Mouse (Mus musculus) hindbrain, embryonic 10.5 days (tissue): ENCODE measurements around the gene Kazn. TPM values are rescaled to one million over a fixed set of nuclear protein-coding genes. Genes with fewer than 3 reads are reported as not detected.

ENCODE experiments used
- DNase-seq: peaks from one replicate; pipeline ENCODE4 v3.0.0-alpha.2; 2017; ENCODE audit warnings: low spot score
- H3K27ac ChIP-seq: fragments of 300-500 bp; sonication (generic); 2 replicates; pipeline ENCODE4 v1.5.1; 2016; ENCODE audit warnings: mild to moderate bottlenecking, moderate library complexity
- H3K27me3 ChIP-seq: fragments of 300-500 bp; sonication (generic); 2 replicates; pipeline ENCODE4 v1.6.1; 2016; ENCODE audit warnings: mild to moderate bottlenecking; ENCODE audit not compliant: poor library complexity, insufficient read depth, severe bottlenecking
- H3K36me3 ChIP-seq: fragments of 300-500 bp; sonication (generic); 2 replicates; pipeline ENCODE4 v1.6.1; 2016; ENCODE audit warnings: mild to moderate bottlenecking, moderate library complexity
- H3K4me1 ChIP-seq: fragments of 300-500 bp; sonication (generic); replicated peaks from 2 replicates; pipeline ENCODE4 v1.6.1; 2016; ENCODE audit warnings: mild to moderate bottlenecking
- H3K4me3 ChIP-seq: fragments of 300-500 bp; sonication (generic); 2 replicates; pipeline ENCODE4 v1.5.1; 2016; ENCODE audit warnings: mild to moderate bottlenecking, moderate library complexity
- H3K9me3 ChIP-seq: fragments of 300-500 bp; sonication (generic); 2 replicates; pipeline ENCODE4 v1.6.1; 2016; ENCODE audit warnings: mild to moderate bottlenecking, moderate library complexity
- WGBS: fragments of 180-500 bp; shearing (Covaris S2); methylation state at CpG from one replicate; pipeline ENCODE4 v1.1.7; 2016; 5-methylcytosine and 5-hydroxymethylcytosine counted together
- polyA plus RNA-seq: library from polyadenylated mRNA; unstranded; fragments of >200 nt; fragmentation: Nextera tagmentation; extraction: Ambion mirVana; gene quantifications from 2 replicates; pipeline ENCODE4 v1.2.1, GENCODE M21; 2016

Gene Kazn
- polyA plus RNA-seq, 1 experiment from 2014 or later: 14.3 TPM

DNA sequence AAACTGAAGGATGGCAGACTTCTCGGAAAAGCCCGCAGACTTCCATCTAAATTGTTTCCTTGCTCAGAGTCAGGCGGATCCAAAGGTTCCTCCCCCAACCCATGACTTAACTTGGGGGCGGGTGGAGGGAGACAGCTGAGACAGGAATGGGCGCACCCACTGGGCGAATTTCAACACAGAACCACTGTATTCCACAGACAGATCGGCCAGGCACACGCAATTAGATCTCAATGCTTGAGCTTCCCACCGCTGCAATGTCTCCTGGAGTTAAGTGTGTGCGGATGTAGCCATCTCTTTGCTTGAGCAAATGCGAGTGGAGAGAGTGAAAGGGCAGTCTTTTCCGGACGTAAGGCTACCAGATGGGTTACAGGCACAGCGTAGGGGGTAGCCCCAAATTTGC, 1.2 kb downstream of the Kazn start:
- DNase-seq: no peak
- peaks cover 14% of the 10 kb centered on the region for H3K27me3 ChIP-seq
- no peaks in the 10 kb centered on the region for H3K9me3 ChIP-seq
- WGBS: 26% methylated on average over 14 of the region's 14 CpGs
- peak overlapping the region; percentile 82 for H3K4me3 ChIP-seq
- H3K4me1 ChIP-seq: peaks cover 54% of the 10 kb centered on the region
- no peaks in the 10 kb centered on the region for H3K36me3 ChIP-seq
- peak overlapping the region; percentile 88; the same call in 1 of the 2 replicates for H3K27ac ChIP-seq

DNA sequence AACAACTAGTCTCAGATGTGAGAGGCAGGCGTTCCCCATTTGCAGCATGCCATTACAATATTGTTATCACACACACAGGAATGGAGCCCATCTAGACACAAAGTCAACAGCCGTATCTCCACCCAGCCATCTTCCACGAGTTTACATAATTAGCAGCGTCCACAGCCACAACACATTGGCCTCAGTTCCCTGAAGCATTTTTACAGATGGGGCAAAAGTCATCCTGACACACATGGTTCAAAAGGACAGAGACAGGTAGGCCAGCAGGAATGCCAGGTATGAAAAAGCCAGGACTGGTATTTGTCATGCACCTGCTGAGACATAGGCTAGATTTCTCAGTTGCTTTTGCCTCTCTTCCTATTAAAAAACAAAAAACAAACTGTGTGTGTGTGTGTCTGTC, 2.5 kb downstream of the Kazn start:
- Histone ChIP-seq H3K27ac (no peak overlapping the region), H3K4me3 (no peak overlapping the region), H3K27me3 (peaks cover 14% of the 10 kb centered on the region), H3K36me3 (no peaks in the 10 kb centered on the region), H3K9me3 (no peaks in the 10 kb centered on the region), H3K4me1 (peaks cover 61% of the 10 kb centered on the region)
- DNase-seq: no peak
- WGBS: 88% methylated on average over 4 of the region's 4 CpGs

DNA sequence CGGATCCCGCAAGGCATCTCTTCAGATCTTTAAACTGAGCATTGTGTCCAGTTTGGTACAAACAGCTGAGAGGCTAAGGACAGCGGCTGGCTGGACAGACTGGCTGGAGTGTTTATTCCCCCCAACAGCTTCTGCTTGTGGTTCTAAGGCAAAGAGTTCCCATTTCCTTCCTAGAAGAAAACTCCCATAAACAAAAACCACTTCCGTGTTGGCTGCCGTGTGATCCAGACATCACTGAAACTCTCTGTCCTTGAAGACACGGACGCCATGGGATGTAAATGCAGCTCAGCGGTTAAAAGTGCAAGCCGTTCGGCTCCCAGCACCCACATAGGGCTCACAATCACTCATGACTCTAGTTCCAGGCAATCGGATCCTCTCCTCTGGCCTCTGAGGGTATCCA, 3.8 kb downstream of the Kazn start:
- WGBS: 84% methylated on average over 11 of the region's 11 CpGs
- peaks cover 55% of the 10 kb centered on the region for H3K4me1 ChIP-seq
- H3K36me3 ChIP-seq: no peaks in the 10 kb centered on the region
- no peak overlapping the region for H3K27ac ChIP-seq
- H3K4me3 ChIP-seq: no peak overlapping the region
- DNase-seq: no peak
- no peaks in the 10 kb centered on the region for H3K9me3 ChIP-seq
- H3K27me3 ChIP-seq: peaks cover 14% of the 10 kb centered on the region

DNA sequence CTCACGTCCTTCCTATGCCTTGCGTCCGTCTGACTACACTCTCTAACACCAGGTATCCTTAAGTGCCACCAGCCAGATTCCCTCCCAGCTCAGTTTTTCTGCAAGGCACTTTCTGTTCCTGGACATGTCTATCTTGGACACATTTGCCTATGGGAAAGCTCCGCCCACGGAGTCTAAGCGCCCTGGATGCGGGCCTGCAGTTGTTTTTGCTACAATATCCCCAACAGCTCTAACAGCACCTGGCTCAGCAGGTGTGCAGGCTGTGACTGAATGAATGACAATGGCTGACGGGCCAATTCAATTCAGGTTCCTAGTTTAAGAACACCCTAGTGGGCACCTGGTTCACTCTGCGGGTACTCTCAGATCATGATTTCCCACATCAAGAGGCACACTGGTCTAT, 4.4 kb downstream of the Kazn start:
- no peaks in the 10 kb centered on the region for H3K9me3 ChIP-seq
- H3K36me3 ChIP-seq: no peaks in the 10 kb centered on the region
- WGBS: 62% methylated on average over 9 of the region's 9 CpGs
- H3K27ac ChIP-seq: no peak overlapping the region
- H3K27me3 ChIP-seq: peaks cover 14% of the 10 kb centered on the region
- DNase-seq: no peak
- H3K4me3 ChIP-seq: no peak overlapping the region
- H3K4me1 ChIP-seq: peaks cover 55% of the 10 kb centered on the region

DNA sequence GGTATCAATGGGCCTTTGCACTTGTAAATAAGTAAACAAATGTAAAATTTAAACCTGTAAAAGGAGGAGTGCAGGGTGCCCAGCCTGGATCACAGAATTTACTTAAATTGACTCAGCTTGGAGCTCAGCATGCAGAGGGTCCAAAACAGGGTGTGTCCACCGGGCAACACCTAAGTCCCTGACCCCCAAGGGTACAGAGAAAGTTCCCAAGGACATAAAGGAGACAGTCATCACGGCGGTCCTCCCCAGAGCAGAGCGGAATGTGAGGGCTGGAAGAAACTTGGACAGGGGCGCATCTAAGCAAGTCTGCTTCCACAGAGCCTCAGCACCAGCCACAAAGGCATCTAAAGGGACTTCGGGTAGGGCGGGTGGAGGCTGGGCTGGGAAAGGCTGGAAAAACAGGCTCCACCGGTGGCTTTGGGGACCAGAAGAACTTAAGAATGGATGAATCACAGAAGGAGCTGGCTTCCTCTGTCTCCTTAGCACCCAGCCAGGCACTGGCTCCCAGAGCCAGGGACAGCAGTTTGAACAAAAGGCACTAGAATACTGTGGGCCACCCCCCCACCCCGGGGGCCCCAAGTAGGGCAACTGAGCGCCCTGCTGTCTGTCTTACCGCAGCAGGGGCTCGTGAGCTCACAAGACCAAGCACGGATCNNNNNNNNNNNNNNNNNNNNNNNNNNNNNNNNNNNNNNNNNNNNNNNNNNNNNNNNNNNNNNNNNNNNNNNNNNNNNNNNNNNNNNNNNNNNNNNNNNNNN, 10.2 kb downstream of the Kazn start:
- Histone ChIP-seq H3K4me3 (no peak overlapping the region), H3K36me3 (no peaks in the 10 kb centered on the region), H3K9me3 (no peaks in the 10 kb centered on the region), H3K4me1 (peaks cover 48% of the 10 kb centered on the region), H3K27ac (peak overlapping the region; percentile 72), H3K27me3 (no peaks in the 10 kb centered on the region)
- DNase-seq: no peak
- 39% methylated on average over 13 of the region's 13 CpGs for WGBS

GRCm38 (mm10) chr4:142223898-142224645, 15.1 kb downstream of the Kazn start:
- H3K4me1 ChIP-seq: peaks cover 61% of the 10 kb centered on the region
- no peaks in the 10 kb centered on the region for H3K36me3 ChIP-seq

DNA sequence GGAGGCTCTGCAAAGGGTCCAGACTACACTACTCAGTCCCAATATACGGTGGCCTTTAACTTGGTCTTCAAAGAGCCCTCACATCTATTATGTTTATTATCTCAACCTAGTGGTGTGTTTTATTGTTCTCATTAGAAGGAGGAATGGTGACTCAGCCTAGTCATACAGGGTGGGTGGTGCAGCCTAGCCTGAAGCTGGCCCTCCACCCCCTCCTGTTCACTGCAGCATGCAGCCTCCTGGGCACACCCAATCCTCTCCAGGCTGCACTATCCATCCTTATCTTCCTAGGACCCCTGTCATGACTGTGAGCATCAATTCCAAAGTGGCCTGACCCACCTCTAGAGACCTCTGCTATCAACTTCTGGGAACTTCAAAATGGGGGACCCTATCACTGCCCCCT, 16.8 kb downstream of the Kazn start:
- Histone ChIP-seq H3K27me3 (no peaks in the 10 kb centered on the region), H3K27ac (peak overlapping the region; percentile 79; the same call in 1 of the 2 replicates), H3K4me1 (peaks cover 58% of the 10 kb centered on the region), H3K4me3 (no peak overlapping the region), H3K9me3 (no peaks in the 10 kb centered on the region), H3K36me3 (no peaks in the 10 kb centered on the region)
- WGBS: 78% methylated on average over 1 of the region's 1 CpGs
- no peak for DNase-seq

More at GRCm38 (mm10) chr4:142223898-142224645, 15.1 kb downstream of the Kazn start:
- Histone ChIP-seq H3K4me3 (no peak overlapping the region), H3K27ac (peak overlapping the region; percentile 73), H3K27me3 (no peaks in the 10 kb centered on the region), H3K9me3 (no peaks in the 10 kb centered on the region)
- peak; percentile 35 for DNase-seq
- WGBS: 76% methylated on average over 9 of the region's 9 CpGs

DNA sequence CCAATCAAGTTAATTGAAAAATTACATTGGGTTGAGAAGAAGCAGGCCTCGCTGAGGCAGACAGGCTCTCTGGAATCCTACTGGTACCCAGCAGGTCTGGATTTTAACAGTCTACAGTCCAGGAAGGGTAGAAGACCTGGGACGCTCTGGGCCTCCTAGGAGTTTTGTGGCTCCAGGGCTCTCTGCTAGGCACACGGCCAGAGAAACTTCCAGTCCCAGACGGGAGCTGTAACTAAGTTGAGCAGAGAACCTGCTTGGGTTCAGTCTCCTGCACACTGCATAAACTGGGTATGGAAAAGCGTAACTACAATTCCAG, 17.5 kb downstream of the Kazn start:
- WGBS: 55% methylated on average over 5 of the region's 5 CpGs
- H3K27me3 ChIP-seq: no peaks in the 10 kb centered on the region
- no peak overlapping the region for H3K4me3 ChIP-seq
- no peaks in the 10 kb centered on the region for H3K9me3 ChIP-seq
- no peaks in the 10 kb centered on the region for H3K36me3 ChIP-seq
- peaks cover 65% of the 10 kb centered on the region for H3K4me1 ChIP-seq
- no peak for DNase-seq
- peak overlapping the region; percentile 79 for H3K27ac ChIP-seq

DNA sequence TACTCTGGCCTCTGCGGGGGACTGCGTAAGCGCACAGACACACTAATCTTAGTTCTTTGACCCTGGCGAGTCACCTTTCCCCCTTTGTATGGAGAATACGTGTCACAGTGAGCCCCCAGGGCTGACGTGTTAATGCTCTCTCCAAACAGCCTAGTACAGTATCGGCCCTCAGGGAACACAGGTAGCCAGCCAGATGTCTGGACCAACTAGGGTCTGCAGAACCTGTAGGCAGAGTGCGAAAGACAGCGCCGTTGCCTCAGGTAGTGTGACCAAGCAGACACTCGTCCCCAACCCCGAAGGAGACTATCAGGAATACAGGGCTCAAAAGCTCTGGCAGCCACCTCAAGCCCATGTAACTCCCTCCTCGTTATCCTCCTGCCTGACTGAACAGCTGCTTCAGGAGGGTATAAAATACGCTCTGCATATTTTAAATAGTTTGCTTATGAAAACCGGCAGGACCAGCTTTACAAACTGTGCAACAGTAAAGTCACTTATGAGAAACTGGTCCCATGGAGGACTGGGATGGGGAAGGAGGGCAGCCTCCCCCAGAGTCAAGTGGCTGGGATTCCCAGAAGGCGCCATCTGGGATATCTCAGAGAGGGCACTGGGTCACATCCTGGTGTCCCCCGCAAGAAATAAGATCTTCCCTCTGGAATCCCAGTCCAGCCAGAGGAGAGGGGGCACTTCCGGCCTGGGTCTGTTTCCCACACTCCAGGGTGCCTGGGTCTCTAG, 18.0 kb downstream of the Kazn start:
- H3K4me1 ChIP-seq: peaks cover 69% of the 10 kb centered on the region
- H3K4me3 ChIP-seq: no peak overlapping the region
- no peaks in the 10 kb centered on the region for H3K36me3 ChIP-seq
- 60% methylated on average over 18 of the region's 18 CpGs for whole genome bisulfite sequencing
- H3K9me3 ChIP-seq: no peaks in the 10 kb centered on the region
- H3K27ac ChIP-seq: peak overlapping the region; percentile 79
- peak; percentile 66 for DNase-seq
- no peaks in the 10 kb centered on the region for H3K27me3 ChIP-seq

DNA sequence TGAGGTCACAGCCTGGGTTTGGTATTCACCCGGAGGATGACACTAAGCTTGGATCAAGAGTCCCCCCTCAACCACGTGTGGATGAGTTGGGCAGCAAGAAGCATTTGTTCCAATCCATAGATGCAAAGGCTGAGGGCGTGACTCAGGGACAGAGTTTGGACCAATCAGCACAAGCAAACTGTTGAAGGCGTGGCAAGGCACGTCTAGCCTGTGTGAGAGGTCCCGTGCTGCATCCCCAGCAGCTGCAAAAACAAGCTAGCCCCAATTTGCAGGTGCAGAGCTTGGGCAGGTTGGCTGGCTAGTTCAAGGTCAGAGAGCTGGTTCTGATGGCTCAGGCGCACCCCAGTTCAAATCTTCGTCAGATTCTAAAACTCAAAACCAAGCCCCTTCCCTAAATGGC, 20.2 kb downstream of the Kazn start:
- Histone ChIP-seq H3K36me3 (no peaks in the 10 kb centered on the region), H3K9me3 (no peaks in the 10 kb centered on the region), H3K4me3 (no peak overlapping the region), H3K27me3 (no peaks in the 10 kb centered on the region), H3K4me1 (peaks cover 70% of the 10 kb centered on the region), H3K27ac (0 out of 2 replicates have a peak overlapping the region, but pooled peaks have one; percentile 31)
- DNase-seq: no peak
- 60% methylated on average over 8 of the region's 8 CpGs for WGBS

GRCm38 (mm10) chr4:142217048-142217447, 22.2 kb downstream of the Kazn start:
- Histone ChIP-seq H3K36me3 (no peaks in the 10 kb centered on the region), H3K4me1 (peaks cover 66% of the 10 kb centered on the region)
- 91% methylated on average over 6 of the region's 6 CpGs for WGBS

GRCm38 (mm10) chr4:142215760-142216159, 23.4 kb downstream of the Kazn start:
- Histone ChIP-seq H3K36me3 (no peaks in the 10 kb centered on the region), H3K27ac (peak overlapping the region; percentile 35; the same call in 1 of the 2 replicates), H3K4me3 (no peak overlapping the region), H3K27me3 (no peaks in the 10 kb centered on the region), H3K9me3 (no peaks in the 10 kb centered on the region), H3K4me1 (peaks cover 53% of the 10 kb centered on the region)
- WGBS: 76% methylated on average over 7 of the region's 7 CpGs
- no peak for DNase-seq

More at GRCm38 (mm10) chr4:142217048-142217447, 22.2 kb downstream of the Kazn start:
- H3K27me3 ChIP-seq: no peaks in the 10 kb centered on the region
- H3K4me3 ChIP-seq: no peak overlapping the region
- H3K9me3 ChIP-seq: no peaks in the 10 kb centered on the region
- DNase-seq: no peak
- H3K27ac ChIP-seq: no peak overlapping the region

DNA sequence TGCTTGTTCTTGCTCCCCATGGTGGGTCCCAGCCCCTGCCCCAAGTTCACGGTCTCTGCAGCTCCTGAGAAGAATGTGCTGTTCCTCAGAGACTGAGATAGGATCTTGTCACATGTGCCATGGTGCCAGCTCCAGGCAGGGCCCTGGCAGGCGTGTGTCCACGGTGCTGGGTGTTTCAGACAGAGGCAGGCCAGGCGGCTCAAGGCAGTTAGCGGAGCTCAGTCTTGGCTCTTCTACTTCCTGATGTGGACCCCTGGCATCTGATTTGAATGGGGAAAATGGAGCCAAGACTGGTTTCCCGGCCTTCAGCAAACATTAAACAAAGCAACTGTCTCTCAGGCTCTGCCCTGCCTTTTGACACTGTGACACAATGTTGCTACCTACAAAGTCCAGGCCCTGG, 24.7 kb downstream of the Kazn start:
- no peak for DNase-seq
- Histone ChIP-seq H3K9me3 (no peaks in the 10 kb centered on the region), H3K27me3 (no peaks in the 10 kb centered on the region), H3K4me1 (peaks cover 51% of the 10 kb centered on the region), H3K4me3 (no peak overlapping the region), H3K36me3 (no peaks in the 10 kb centered on the region), H3K27ac (peak overlapping the region; percentile 71)
- WGBS: 63% methylated on average over 6 of the region's 6 CpGs
